Mouse (Mus musculus) liver, embryonic 16.5 days (tissue): ENCODE results near the gene Rae1. TPM values are rescaled to one million over a fixed set of nuclear protein-coding genes. Genes with fewer than 3 reads are reported as not detected.

Source experiments
- ATAC-seq: fragments of 200-750 bp; cut with Nextera tagmentation; 2 replicates; pipeline ENCODE4 v1.8.0; 2017; ENCODE audit warnings: low read depth, mild to moderate bottlenecking, moderate number of reproducible peaks, moderate library complexity
- H3K27ac ChIP-seq: fragments of 300-500 bp; sonication (generic); 2 replicates; pipeline ENCODE4 v1.5.1; 2014; ENCODE audit warnings: mild to moderate bottlenecking, low read length
- H3K27me3 ChIP-seq: fragments of 300-500 bp; sonication (generic); 2 replicates; pipeline ENCODE4 v1.6.1; 2014; ENCODE audit warnings: low read depth, low read length, mixed read lengths; ENCODE audit not compliant: control insufficient read depth, insufficient read depth
- H3K36me3 ChIP-seq: fragments of 300-500 bp; sonication (generic); 2 replicates; pipeline ENCODE4 v1.6.1; 2014; ENCODE audit warnings: mild to moderate bottlenecking; ENCODE audit not compliant: control insufficient read depth, insufficient read depth
- H3K4me1 ChIP-seq: fragments of 300-500 bp; sonication (generic); 2 replicates; pipeline ENCODE4 v1.6.1; 2014; ENCODE audit warnings: low read depth, low read length, mixed read lengths; ENCODE audit not compliant: control insufficient read depth
- H3K4me2 ChIP-seq: fragments of 300-500 bp; sonication (generic); 2 replicates; pipeline ENCODE4 v1.6.1; 2014; ENCODE audit warnings: low read depth, low read length, mixed read lengths
- H3K4me3 ChIP-seq: fragments of 300-500 bp; sonication (generic); 2 replicates; pipeline ENCODE4 v1.5.1; 2014; ENCODE audit warnings: low read depth, mild to moderate bottlenecking, low read length
- H3K9ac ChIP-seq: fragments of 300-500 bp; sonication (generic); 2 replicates; pipeline ENCODE4 v1.6.1; 2014; ENCODE audit warnings: low read depth, low read length
- H3K9me3 ChIP-seq: fragments of 300-500 bp; sonication (generic); replicated peaks from 2 replicates; pipeline ENCODE4 v1.6.1; 2016; ENCODE audit warnings: low read length; ENCODE audit not compliant: control insufficient read depth
- WGBS: fragments of 180-500 bp; shearing (Covaris S2); extraction: QIAGEN DNeasy Blood & Tissue Kit; methylation state at CpG from one replicate; pipeline ENCODE4 v1.1.7; 2014; ENCODE audit not compliant: insufficient replicate concordance; 5-methylcytosine and 5-hydroxymethylcytosine counted together
- polyA plus RNA-seq: library from polyadenylated mRNA; unstranded; fragments of >200 nt; fragmentation: Nextera tagmentation; extraction: Ambion mirVana; gene quantifications from 2 replicates; pipeline ENCODE4 v1.2.1, GENCODE M21; 2015

Gene Rae1
- polyA plus RNA-seq, 1 experiment from 2014 or later = 55.2 TPM

GRCm38 (mm10) chr2:173010220-173010717 lies 10.4 kb downstream of the Rae1 start:
- no peak overlapping the region for H3K4me2 ChIP-seq
- no peak overlapping the region for H3K9ac ChIP-seq
- peaks cover 92% of the 10 kb centered on the region for H3K36me3 ChIP-seq
- no peaks in the 10 kb centered on the region for H3K9me3 ChIP-seq
- H3K27ac ChIP-seq = no peak overlapping the region
- no peaks in the 10 kb centered on the region for H3K27me3 ChIP-seq
- H3K4me3 ChIP-seq = no peak overlapping the region
- no peaks in the 10 kb centered on the region for H3K4me1 ChIP-seq
- 70% methylated on average over 3 of the region's 3 CpGs for WGBS
- no peak for ATAC-seq

GRCm38 (mm10) chr2:173011440-173011839 lies 11.5 kb downstream of the Rae1 start:
- H3K9me3 ChIP-seq = no peaks in the 10 kb centered on the region
- no peak overlapping the region for H3K4me2 ChIP-seq
- no peaks in the 10 kb centered on the region for H3K27me3 ChIP-seq
- H3K4me3 ChIP-seq = no peak overlapping the region
- peaks cover 90% of the 10 kb centered on the region for H3K36me3 ChIP-seq
- no peak for ATAC-seq
- no peak overlapping the region for H3K27ac ChIP-seq
- 91% methylated on average over 8 of the region's 8 CpGs for WGBS
- no peaks in the 10 kb centered on the region for H3K4me1 ChIP-seq
- no peak overlapping the region for H3K9ac ChIP-seq

DNA sequence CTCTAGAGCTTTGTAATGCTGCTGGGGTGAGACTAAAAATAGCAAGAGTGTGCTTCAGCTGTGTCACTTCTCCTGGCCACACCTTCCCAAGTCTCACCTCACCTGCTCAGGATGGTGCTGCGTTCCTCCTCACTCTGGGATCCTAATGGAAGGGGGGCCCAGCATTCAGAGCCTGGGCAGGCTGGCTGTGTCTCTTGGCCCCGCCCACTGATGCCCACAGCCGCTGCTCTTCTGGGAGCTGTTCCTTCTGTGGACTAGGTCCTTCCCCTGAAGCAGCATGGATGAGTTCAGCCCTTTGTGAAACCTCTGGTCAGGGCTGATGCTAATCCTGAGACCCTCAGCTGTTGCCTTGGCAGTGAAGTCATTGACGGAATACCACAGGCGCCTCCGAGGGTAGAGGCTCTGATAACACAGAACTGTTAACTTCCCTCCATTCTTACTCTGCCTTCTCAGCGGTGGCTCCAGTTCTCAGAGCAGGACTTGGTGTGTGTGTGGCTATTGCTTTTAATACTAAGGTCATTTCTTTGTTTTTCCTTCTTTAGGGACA lies 14.9 kb downstream of the Rae1 start:
- Histone ChIP-seq H3K9me3 (no peaks in the 10 kb centered on the region), H3K4me3 (no peak overlapping the region), H3K4me1 (peaks cover 22% of the 10 kb centered on the region), H3K36me3 (peaks cover 56% of the 10 kb centered on the region), H3K27ac (no peak overlapping the region), H3K4me2 (no peak overlapping the region), H3K9ac (no peak overlapping the region), H3K27me3 (no peaks in the 10 kb centered on the region)
- WGBS = 57% methylated on average over 7 of the region's 7 CpGs
- ATAC-seq = no peak

GRCm38 (mm10) chr2:173017940-173018339 lies 18.0 kb downstream of the Rae1 start:
- Histone ChIP-seq H3K36me3 (peaks cover 31% of the 10 kb centered on the region), H3K4me3 (no peak overlapping the region), H3K4me2 (no peak overlapping the region), H3K27me3 (no peaks in the 10 kb centered on the region), H3K27ac (peak overlapping the region; percentile 31; the same call in 1 of the 2 replicates), H3K4me1 (peaks cover 39% of the 10 kb centered on the region), H3K9me3 (no peaks in the 10 kb centered on the region), H3K9ac (no peak overlapping the region)
- ATAC-seq = no peak
- 9% methylated on average over 6 of the region's 6 CpGs for WGBS

DNA sequence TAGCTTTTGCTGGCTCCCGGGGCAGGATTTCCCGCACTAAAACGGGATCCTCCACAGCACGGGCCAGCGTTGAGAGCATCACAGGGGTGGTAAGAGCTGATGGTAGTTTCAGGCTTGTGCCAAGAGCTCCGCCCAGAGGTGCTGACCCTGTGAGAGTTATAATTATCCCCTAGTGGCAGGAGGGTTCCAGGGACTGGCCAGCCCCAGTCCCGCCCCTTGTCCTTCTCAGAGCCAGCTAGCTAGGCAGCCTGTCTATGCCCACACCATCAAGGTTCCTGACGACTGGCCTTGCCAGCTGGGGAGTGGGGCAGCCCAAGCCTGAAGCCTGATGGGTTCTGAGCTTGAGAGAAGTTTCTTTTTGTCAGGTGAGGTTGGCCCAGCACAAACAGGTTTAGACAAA lies 18.7 kb downstream of the Rae1 start:
- Histone ChIP-seq H3K27ac (peak overlapping the region; percentile 31; the same call in 1 of the 2 replicates), H3K9me3 (no peaks in the 10 kb centered on the region), H3K4me3 (no peak overlapping the region), H3K9ac (peak overlapping the region; percentile 8; the same call in 1 of the 2 replicates), H3K27me3 (no peaks in the 10 kb centered on the region), H3K36me3 (peaks cover 31% of the 10 kb centered on the region), H3K4me2 (peak overlapping the region; percentile 4; the same call in 1 of the 2 replicates), H3K4me1 (peaks cover 42% of the 10 kb centered on the region)
- 13% methylated on average over 8 of the region's 8 CpGs for WGBS
- ATAC-seq = no peak

DNA sequence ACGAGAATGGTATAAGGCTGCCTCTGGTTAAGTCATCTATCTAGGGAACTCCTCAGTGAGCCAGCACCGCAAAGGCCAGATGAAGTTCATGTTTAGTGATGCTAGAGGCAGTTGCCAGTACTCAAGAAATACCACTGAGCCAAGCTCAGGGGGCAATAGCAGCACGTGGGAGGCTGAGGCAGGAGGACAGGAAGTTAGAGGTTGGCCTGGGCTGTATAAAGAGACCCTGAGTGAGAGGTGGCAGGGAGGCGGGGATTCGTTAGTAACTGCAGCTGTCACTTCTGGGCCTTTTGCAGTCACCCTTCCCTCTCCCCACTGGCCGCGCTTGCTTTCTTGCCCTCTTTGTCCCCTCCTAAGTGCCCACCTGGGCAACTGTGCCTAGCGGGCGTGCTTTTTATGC lies 19.4 kb downstream of the Rae1 start:
- Histone ChIP-seq H3K9ac (peak overlapping the region; percentile 59), H3K4me3 (peak overlapping the region; percentile 60), H3K27me3 (no peaks in the 10 kb centered on the region), H3K9me3 (no peaks in the 10 kb centered on the region), H3K27ac (peak overlapping the region; percentile 32; the same call in 1 of the 2 replicates), H3K36me3 (peaks cover 31% of the 10 kb centered on the region), H3K4me2 (peak overlapping the region; percentile 90), H3K4me1 (peaks cover 47% of the 10 kb centered on the region)
- ATAC-seq = no peak
- 10% methylated on average over 9 of the region's 9 CpGs for WGBS

DNA sequence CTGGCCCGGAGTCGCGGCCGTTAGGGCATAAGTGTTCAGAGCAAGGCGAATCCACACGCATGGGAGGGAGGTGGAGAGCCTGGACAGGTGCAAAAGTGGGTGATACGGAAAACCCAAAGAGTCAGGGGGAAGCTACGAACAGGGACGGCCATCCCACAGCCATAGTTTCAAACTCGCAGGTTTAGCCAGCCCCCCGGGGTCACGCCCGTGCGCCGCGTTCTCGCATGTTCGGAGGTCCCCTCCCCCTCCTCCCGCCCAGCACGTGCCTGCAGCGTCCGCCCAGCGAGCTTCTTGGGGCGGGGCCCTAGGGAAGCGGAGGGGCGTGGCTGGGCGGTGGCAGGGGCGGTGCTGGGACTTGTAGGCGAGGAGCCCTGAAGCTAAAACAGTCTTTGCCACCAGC lies 19.9 kb downstream of the Rae1 start:
- WGBS = under 1% methylated on average over 29 of the region's 29 CpGs
- H3K27me3 ChIP-seq = no peaks in the 10 kb centered on the region
- peaks cover 51% of the 10 kb centered on the region for H3K4me1 ChIP-seq
- peak overlapping the region; percentile 60 for H3K4me3 ChIP-seq
- H3K4me2 ChIP-seq = peak overlapping the region; percentile 90
- peaks cover 31% of the 10 kb centered on the region for H3K36me3 ChIP-seq
- H3K9me3 ChIP-seq = no peaks in the 10 kb centered on the region
- peak overlapping the region; percentile 59 for H3K9ac ChIP-seq
- ATAC-seq = peak; percentile 76
- peak overlapping the region; percentile 32 for H3K27ac ChIP-seq

DNA sequence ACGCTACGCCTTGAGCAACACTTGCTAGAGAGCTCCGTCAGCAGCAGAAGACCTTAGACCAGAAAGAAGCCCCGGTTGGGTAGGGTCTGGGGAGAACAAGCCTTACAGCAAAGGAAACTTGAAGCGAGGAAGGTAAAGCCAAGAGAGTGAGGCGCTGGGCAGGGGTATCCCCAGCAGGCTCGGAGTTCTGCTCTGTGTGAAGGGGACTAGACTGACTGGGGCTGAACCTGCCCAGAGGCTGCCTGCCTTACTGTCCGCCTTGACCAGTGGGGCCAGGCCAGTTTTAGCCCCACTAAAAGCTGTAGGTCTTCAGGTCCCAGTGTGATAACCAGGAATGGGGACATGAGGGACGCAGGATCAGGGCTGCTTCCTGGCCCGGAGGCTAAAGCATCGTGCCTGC lies 20.5 kb downstream of the Rae1 start, which contains the start of gene Rbm38:
Rbm38 (plus strand) TSS at position 69 of the 400 bp plus-strand sequence.
- ATAC-seq = no peak
- H3K9me3 ChIP-seq = no peaks in the 10 kb centered on the region
- H3K27ac ChIP-seq = peak within 1 kb of the TSS; percentile 59
- H3K4me3 ChIP-seq = peak within 1 kb of the TSS; percentile 98
- 41% methylated on average over 11 of the region's 11 CpGs for WGBS
- peaks cover 31% of the 10 kb centered on the region for H3K36me3 ChIP-seq
- H3K9ac ChIP-seq = peak within 1 kb of the TSS; percentile 59
- peak within 1 kb of the TSS; percentile 90 for H3K4me2 ChIP-seq
- peaks cover 58% of the 10 kb centered on the region for H3K4me1 ChIP-seq
- no peaks in the 10 kb centered on the region for H3K27me3 ChIP-seq

GRCm38 (mm10) chr2:173021633-173022055 lies 21.7 kb downstream of the Rae1 start:
- Histone ChIP-seq H3K4me2 (peak overlapping the region; percentile 86), H3K4me1 (peaks cover 70% of the 10 kb centered on the region), H3K4me3 (peak overlapping the region; percentile 98), H3K36me3 (peaks cover 42% of the 10 kb centered on the region), H3K27me3 (no peaks in the 10 kb centered on the region), H3K9me3 (no peaks in the 10 kb centered on the region), H3K27ac (peak overlapping the region; percentile 91), H3K9ac (peak overlapping the region; percentile 97)
- peak; percentile 73 for ATAC-seq
- under 1% methylated on average over 54 of the region's 54 CpGs for WGBS
